Mouse (Mus musculus) stomach, embryonic 16.5 days (tissue): ENCODE measurements at regions not wholly inside any gene's neighbourhood (a gene's known extent, or its start where the extent isn't known, plus 50 kb on each side); places are given as distances from the start of the nearest gene placed in this dataset.

ENCODE experiments used
- ATAC-seq: fragments of 200-750 bp; cut with Nextera tagmentation; 2 replicates; pipeline ENCODE4 v1.8.0; 2017; ENCODE audit warnings: moderate number of reproducible peaks, moderate TSS enrichment; ENCODE audit not compliant: insufficient read depth, low FRiP score
- H3K27ac ChIP-seq: fragments of 300-500 bp; sonication (generic); 2 replicates; pipeline ENCODE4 v1.5.1; 2014; ENCODE audit warnings: low read length
- H3K27me3 ChIP-seq: fragments of 300-500 bp; sonication (generic); 2 replicates; pipeline ENCODE4 v1.6.1; 2014; ENCODE audit warnings: low read length, control low read depth, mixed read lengths; ENCODE audit not compliant: control insufficient read depth, insufficient read depth
- H3K36me3 ChIP-seq: fragments of 300-500 bp; sonication (generic); 2 replicates; pipeline ENCODE4 v1.6.1; 2014; ENCODE audit warnings: low read length; ENCODE audit not compliant: control insufficient read depth, insufficient read depth
- H3K4me1 ChIP-seq: fragments of 300-500 bp; sonication (generic); 2 replicates; pipeline ENCODE4 v1.6.1; 2014; ENCODE audit warnings: low read length, control low read depth, mixed read lengths; ENCODE audit not compliant: control insufficient read depth, insufficient read depth
- H3K4me2 ChIP-seq: fragments of 300-500 bp; sonication (generic); 2 replicates; pipeline ENCODE4 v1.6.1; 2014; ENCODE audit warnings: low read depth, low read length, mixed read lengths
- H3K4me3 ChIP-seq: fragments of 300-500 bp; sonication (generic); replicated peaks from 2 replicates; pipeline ENCODE4 v1.5.1; 2014; ENCODE audit warnings: mild to moderate bottlenecking, low read length
- H3K9ac ChIP-seq: fragments of 300-500 bp; sonication (generic); 2 replicates; pipeline ENCODE4 v1.6.1; 2014; ENCODE audit warnings: low read length
- H3K9me3 ChIP-seq: fragments of 300-500 bp; sonication (generic); replicated peaks from 2 replicates; pipeline ENCODE4 v1.6.1; 2016; ENCODE audit warnings: low read length, control low read depth; ENCODE audit not compliant: control insufficient read depth
- WGBS: fragments of 180-500 bp; shearing (Covaris S2); extraction: QIAGEN DNeasy Blood & Tissue Kit; methylation state at CpG from one replicate; pipeline ENCODE4 v1.1.7; 2014; 5-methylcytosine and 5-hydroxymethylcytosine counted together

DNA sequence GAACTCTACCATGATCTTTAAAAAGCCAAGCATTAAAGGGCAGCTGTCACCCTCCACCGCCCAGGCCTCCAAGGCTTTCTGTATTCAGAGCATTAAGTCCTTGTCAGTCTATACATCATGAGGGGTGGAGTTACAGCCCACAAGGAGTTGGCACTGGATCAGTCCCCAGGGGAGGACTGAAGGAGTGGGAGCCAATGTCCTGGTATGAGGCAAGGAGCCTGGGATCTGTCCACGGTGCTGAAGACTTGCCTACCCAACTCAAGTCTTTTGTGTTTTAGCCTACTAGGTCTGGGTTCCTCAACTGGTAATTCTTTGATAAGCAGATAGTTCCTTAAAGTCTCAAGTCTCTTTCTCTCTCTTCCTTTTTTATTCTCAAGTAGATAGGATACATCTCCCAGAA is 90.1 kb downstream of the Mrm1 start:
- no peak overlapping the region for H3K4me3 ChIP-seq
- no peaks in the 10 kb centered on the region for H3K27me3 ChIP-seq
- no peak for ATAC-seq
- no peak overlapping the region for H3K4me2 ChIP-seq
- H3K27ac ChIP-seq, result no peak overlapping the region
- H3K36me3 ChIP-seq, result no peaks in the 10 kb centered on the region
- H3K9me3 ChIP-seq, result no peaks in the 10 kb centered on the region
- WGBS, result 20% methylated on average over 2 of the region's 2 CpGs
- H3K9ac ChIP-seq, result no peak overlapping the region
- no peaks in the 10 kb centered on the region for H3K4me1 ChIP-seq

DNA sequence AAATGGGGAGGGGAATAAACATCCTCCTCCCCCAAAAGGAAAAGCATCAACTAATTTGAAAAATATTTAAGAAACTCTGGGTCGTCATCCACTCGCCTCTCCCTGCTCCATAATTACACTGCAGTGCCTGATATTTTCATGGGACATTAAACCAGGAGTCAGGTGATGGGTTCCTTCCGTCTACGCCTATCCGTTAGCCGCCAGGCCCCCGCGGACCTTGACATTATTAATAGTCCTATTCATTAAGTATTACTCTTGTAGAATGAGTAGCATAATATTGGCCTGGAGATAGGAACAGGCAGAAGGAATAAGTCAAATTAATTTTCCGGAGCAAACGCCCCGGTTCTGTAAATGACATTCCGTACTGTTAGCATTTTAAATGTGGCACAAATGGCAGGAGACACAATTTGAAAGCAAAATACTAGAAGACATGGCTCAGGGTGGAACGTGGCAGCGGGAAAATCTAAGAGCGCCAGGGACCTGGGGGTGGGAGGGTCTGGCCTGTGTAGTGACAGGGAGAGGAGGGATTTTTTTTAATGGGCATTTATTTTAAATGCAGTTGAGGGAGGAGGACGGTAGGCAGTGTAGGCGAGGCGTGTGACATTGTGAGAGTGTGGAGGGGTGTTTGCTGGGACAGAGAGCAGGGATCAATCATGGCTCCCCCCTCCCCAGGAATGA is 93.2 kb downstream of the Mrm1 start:
- 72% methylated on average over 18 of the region's 18 CpGs for WGBS
- no peak overlapping the region for H3K9ac ChIP-seq
- no peaks in the 10 kb centered on the region for H3K9me3 ChIP-seq
- H3K36me3 ChIP-seq, result no peaks in the 10 kb centered on the region
- no peak overlapping the region for H3K4me3 ChIP-seq
- H3K4me1 ChIP-seq, result no peaks in the 10 kb centered on the region
- no peak overlapping the region for H3K27ac ChIP-seq
- 0 out of 2 replicates have a peak, but pooled peaks cover 3% of the 10 kb centered on the region for H3K27me3 ChIP-seq
- ATAC-seq, result no peak
- H3K4me2 ChIP-seq, result no peak overlapping the region

DNA sequence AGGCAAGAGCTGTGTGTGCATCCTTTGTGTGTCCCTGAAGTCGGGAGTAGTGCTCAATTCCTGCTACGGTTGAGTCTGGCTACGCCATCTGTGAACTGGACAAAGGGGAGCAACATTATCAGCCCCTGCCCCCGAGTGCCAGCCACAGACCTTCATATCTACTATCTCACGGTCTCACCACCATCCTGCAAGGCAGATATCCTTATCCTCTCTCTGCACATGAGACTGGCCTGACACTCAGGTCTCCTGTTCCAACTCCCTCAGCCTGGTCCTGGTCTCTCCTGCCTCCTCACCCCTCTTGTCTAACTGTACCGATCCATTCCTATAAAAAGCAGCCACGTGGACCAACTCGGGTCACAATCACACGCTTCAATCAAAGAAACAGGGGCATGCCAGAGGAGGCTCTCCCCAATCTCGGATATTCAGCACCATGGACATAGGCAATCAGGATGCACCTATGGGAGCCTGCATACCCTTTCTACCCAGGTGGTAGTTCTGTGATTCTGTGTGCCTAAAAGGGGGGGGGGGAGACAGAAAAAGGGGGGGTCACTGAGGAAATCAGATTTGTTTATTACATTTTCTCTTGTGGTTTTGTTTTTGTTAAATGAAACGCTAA is 94.0 kb downstream of the Mrm1 start:
- Histone ChIP-seq H3K27ac (no peak overlapping the region), H3K4me2 (no peak overlapping the region), H3K9ac (no peak overlapping the region), H3K4me1 (no peaks in the 10 kb centered on the region), H3K4me3 (no peak overlapping the region), H3K27me3 (0 out of 2 replicates have a peak, but pooled peaks cover 3% of the 10 kb centered on the region), H3K36me3 (no peaks in the 10 kb centered on the region), H3K9me3 (no peaks in the 10 kb centered on the region)
- WGBS, result 48% methylated on average over 11 of the region's 11 CpGs
- no peak for ATAC-seq

DNA sequence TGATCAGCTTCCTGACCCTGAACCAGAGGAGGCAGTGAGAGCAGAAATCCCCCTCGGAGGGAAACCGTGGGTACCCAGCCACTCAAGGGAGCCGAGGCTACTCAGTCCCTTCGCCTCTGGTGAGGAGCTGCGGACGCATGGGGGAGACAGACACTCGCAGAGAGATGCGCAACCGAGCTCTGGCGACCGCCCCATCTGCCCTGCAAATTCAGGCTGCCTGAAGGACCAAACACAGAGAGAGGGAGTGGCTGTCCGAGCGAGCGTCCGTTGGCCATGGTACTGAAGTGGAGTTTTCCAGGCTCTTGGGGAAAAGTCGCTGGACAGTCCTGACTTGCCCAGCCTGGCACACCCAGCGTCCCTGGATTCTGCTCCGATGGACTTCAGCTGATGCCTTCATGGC is 95.2 kb downstream of the Mrm1 start:
- H3K36me3 ChIP-seq, result no peaks in the 10 kb centered on the region
- no peaks in the 10 kb centered on the region for H3K9me3 ChIP-seq
- no peak overlapping the region for H3K4me3 ChIP-seq
- H3K4me1 ChIP-seq, result no peaks in the 10 kb centered on the region
- WGBS, result 4% methylated on average over 18 of the region's 18 CpGs
- no peak overlapping the region for H3K9ac ChIP-seq
- H3K4me2 ChIP-seq, result no peak overlapping the region
- ATAC-seq, result no peak
- 0 out of 2 replicates have a peak, but pooled peaks cover 3% of the 10 kb centered on the region for H3K27me3 ChIP-seq
- no peak overlapping the region for H3K27ac ChIP-seq

DNA sequence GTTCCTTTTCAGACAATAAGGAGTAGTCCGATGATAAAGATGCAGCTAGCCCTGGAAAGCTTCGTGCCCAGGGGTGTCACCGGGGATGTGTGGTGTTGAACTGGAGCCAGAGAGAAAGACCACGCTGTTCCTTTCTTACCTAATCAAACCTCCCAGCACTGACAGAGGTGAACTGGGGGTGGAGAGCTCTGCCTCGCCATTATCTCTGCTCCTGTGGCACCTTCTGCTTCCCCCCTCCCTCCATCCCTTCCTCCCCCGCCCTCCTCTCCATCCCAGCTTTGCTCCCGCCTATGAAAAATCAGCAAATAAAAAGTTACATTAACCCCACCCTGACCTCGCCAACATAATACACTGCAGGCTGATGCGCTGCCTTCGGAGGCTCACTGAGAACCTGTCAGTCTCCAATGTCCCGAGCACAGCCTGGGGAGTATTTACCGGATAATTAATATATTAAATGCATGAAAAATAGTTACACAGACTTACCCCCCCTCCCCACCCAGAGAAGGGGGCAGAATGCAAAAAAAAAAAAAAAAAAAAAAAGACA is 96.6 kb downstream of the Mrm1 start:
- Histone ChIP-seq H3K9me3 (no peaks in the 10 kb centered on the region), H3K9ac (no peak overlapping the region), H3K4me3 (no peak overlapping the region), H3K27ac (no peak overlapping the region), H3K4me2 (no peak overlapping the region), H3K4me1 (no peaks in the 10 kb centered on the region), H3K27me3 (0 out of 2 replicates have a peak, but pooled peaks cover 3% of the 10 kb centered on the region), H3K36me3 (no peaks in the 10 kb centered on the region)
- ATAC-seq, result no peak
- WGBS, result 40% methylated on average over 12 of the region's 12 CpGs

DNA sequence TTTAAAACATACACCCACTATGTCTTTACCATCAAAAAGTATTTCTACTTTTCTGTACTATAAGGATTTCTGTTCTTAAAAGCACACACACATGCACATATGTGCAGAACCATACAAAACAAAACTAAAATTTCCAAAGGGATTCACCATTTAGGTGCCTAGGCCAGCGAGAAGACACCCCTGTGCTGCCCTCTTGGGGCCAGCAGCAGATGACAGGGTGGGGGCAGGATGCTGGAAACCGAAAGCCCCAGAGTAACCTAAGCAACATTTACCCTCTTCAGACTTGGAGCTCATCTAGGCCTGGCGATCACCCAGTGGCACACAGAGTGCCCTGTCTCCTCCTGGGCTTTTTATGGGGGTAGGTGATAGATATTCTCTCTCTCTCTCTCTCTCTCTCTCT is 97.3 kb downstream of the Mrm1 start:
- H3K27me3 ChIP-seq, result 0 out of 2 replicates have a peak, but pooled peaks cover 3% of the 10 kb centered on the region
- H3K36me3 ChIP-seq, result no peaks in the 10 kb centered on the region
- H3K4me2 ChIP-seq, result no peak overlapping the region
- no peak overlapping the region for H3K4me3 ChIP-seq
- no peaks in the 10 kb centered on the region for H3K9me3 ChIP-seq
- H3K27ac ChIP-seq, result no peak overlapping the region
- ATAC-seq, result no peak
- 35% methylated on average over 3 of the region's 3 CpGs for WGBS
- no peak overlapping the region for H3K9ac ChIP-seq
- no peaks in the 10 kb centered on the region for H3K4me1 ChIP-seq

DNA sequence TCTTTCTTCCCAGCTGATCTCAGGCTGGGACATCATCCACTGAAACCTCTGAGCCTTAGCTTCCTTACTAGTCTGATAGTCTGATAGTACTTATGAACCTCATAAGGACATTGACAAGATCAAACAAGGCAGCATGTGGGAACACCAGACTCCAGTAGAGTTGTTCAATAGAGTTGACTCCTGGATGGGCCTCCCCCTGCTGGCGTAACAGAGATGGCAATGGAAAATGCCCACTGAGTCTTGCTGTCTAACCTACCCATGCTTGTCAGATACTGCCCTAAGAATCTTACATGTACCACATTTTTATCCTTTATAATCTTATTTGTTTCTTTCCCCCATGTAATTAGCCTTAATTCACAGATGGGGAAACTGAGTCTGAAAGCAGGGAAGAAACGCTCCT is 98.2 kb downstream of the Mrm1 start:
- Histone ChIP-seq H3K27me3 (0 out of 2 replicates have a peak, but pooled peaks cover 3% of the 10 kb centered on the region), H3K36me3 (no peaks in the 10 kb centered on the region), H3K9me3 (no peaks in the 10 kb centered on the region), H3K9ac (no peak overlapping the region), H3K4me2 (no peak overlapping the region), H3K27ac (no peak overlapping the region), H3K4me1 (no peaks in the 10 kb centered on the region), H3K4me3 (no peak overlapping the region)
- 76% methylated on average over 2 of the region's 2 CpGs for WGBS
- no peak for ATAC-seq

DNA sequence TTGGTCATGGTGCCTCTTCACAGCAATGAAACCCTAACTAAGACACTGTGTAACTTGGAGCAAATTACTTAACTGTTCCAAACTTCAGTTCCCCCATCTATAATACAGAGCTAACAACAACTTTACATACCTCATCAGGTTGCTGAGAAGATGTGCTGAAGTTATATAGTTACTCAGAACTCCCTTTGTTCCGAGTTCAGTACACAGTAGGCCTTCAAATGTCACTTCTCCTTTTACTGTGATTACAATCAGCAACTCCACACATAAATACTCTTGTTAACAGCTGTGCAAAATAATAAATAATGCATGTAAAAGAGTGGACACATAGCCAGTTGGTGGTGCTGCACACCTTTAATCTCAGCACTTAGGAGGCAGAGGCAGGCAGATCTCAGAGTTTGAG is 99.5 kb downstream of the Mrm1 start:
- Histone ChIP-seq H3K27me3 (0 out of 2 replicates have a peak, but pooled peaks cover 3% of the 10 kb centered on the region), H3K36me3 (no peaks in the 10 kb centered on the region), H3K9me3 (no peaks in the 10 kb centered on the region), H3K4me2 (no peak overlapping the region), H3K9ac (no peak overlapping the region), H3K4me3 (no peak overlapping the region), H3K27ac (no peak overlapping the region), H3K4me1 (no peaks in the 10 kb centered on the region)
- 79% methylated on average over 1 of the region's 1 CpGs for WGBS
- no peak for ATAC-seq

DNA sequence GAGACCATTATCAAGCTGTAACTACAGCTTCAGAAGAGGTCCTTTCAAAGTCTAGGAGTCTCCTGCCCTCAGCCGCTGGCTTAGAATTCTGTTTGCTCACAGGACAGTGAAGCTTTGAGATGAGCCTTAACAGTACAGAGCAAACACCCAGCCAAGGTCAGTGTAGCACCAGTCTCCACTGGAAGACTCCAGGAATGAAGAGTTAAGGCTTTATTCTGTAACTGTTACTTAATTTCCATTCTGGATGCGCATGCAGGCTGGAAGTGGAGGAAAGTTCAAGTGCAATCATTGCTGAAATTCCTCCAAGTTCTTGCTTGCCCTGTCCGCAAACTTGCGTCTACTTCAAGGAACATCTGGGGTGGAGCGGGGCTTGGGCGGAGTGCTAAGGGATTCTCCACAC is 106.6 kb downstream of the Mrm1 start:
- no peak overlapping the region for H3K4me3 ChIP-seq
- H3K36me3 ChIP-seq, result no peaks in the 10 kb centered on the region
- 77% methylated on average over 6 of the region's 6 CpGs for WGBS
- ATAC-seq, result no peak
- no peak overlapping the region for H3K9ac ChIP-seq
- no peaks in the 10 kb centered on the region for H3K4me1 ChIP-seq
- H3K4me2 ChIP-seq, result no peak overlapping the region
- H3K9me3 ChIP-seq, result no peaks in the 10 kb centered on the region
- 0 out of 2 replicates have a peak, but pooled peaks cover 2% of the 10 kb centered on the region for H3K27me3 ChIP-seq
- no peak overlapping the region for H3K27ac ChIP-seq
